Mouse (Mus musculus): Measurements from ENCODE around the gene Ccr1l1. TPM values are rescaled to one million over a fixed set of nuclear protein-coding genes. Genes with fewer than 3 reads are reported as not detected.

Ccr1l1 gene
- total RNA-seq, 2 experiments from 2014 or later, result not detected

- no peak for DNase-seq (ENCODE audit: low spot score in 2 of 2)
Measured at GRCm38 (mm10) chr9:123960161-123960560, 18.0 kb downstream of the Ccr1l1 start.

- DNase-seq (ENCODE audit: low spot score in 2 of 2), result no peak
Measured at GRCm38 (mm10) chr9:123957911-123958413, 20.2 kb downstream of the Ccr1l1 start.

- no peak for DNase-seq (ENCODE audit: low spot score in 2 of 2)
Measured at GRCm38 (mm10) chr9:123956892-123957291, 21.3 kb downstream of the Ccr1l1 start.

GRCm38 (mm10) chr9:123953551-123953950 lies 24.7 kb downstream of the Ccr1l1 start:
- no peak for DNase-seq (ENCODE audit: low spot score in 2 of 2)

- no peak for DNase-seq (ENCODE audit: low spot score in 2 of 2)
Measured at GRCm38 (mm10) chr9:123951176-123951575, 27.0 kb downstream of the Ccr1l1 start.

- DNase-seq (ENCODE audit: low spot score in 2 of 2), result no peak
Measured at GRCm38 (mm10) chr9:123949432-123949831, 28.8 kb downstream of the Ccr1l1 start.

GRCm38 (mm10) chr9:123947815-123948214 lies 30.4 kb downstream of the Ccr1l1 start:
- no peak for DNase-seq (ENCODE audit: low spot score in 2 of 2)

GRCm38 (mm10) chr9:123942025-123942424 lies 36.2 kb downstream of the Ccr1l1 start:
- no peak for DNase-seq (ENCODE audit: low spot score in 2 of 2)

GRCm38 (mm10) chr9:123941316-123941715 lies 36.9 kb downstream of the Ccr1l1 start:
- no peak for DNase-seq (ENCODE audit: low spot score in 2 of 2)

GRCm38 (mm10) chr9:123940628-123941027 lies 37.6 kb downstream of the Ccr1l1 start:
- DNase-seq (ENCODE audit: low spot score in 2 of 2), result no peak

GRCm38 (mm10) chr9:123940168-123940567 lies 38.0 kb downstream of the Ccr1l1 start:
- no peak for DNase-seq (ENCODE audit: low spot score in 2 of 2)

GRCm38 (mm10) chr9:123937989-123938388 lies 40.2 kb downstream of the Ccr1l1 start:
- DNase-seq (ENCODE audit: low spot score in 2 of 2), result no peak

GRCm38 (mm10) chr9:123936604-123937280 lies 41.5 kb downstream of the Ccr1l1 start:
- no peak for DNase-seq (ENCODE audit: low spot score in 2 of 2)

- no peak for DNase-seq (ENCODE audit: low spot score in 2 of 2)
Measured at GRCm38 (mm10) chr9:123935776-123936175, 42.4 kb downstream of the Ccr1l1 start.

- DNase-seq (ENCODE audit: low spot score in 2 of 2), result no peak
Measured at GRCm38 (mm10) chr9:123935346-123935745, 42.9 kb downstream of the Ccr1l1 start.

- no peak for DNase-seq (ENCODE audit: low spot score in 2 of 2)
Measured at GRCm38 (mm10) chr9:123933716-123934445, 44.3 kb downstream of the Ccr1l1 start.

- no peak for DNase-seq (ENCODE audit: low spot score in 2 of 2)
Measured at GRCm38 (mm10) chr9:123932911-123933675, 45.1 kb downstream of the Ccr1l1 start.

- DNase-seq (ENCODE audit: low spot score in 2 of 2), result no peak
Measured at GRCm38 (mm10) chr9:123931761-123932700, 46.2 kb downstream of the Ccr1l1 start.

GRCm38 (mm10) chr9:123930926-123931325 lies 47.3 kb downstream of the Ccr1l1 start:
- DNase-seq (ENCODE audit: low spot score in 2 of 2), result no peak

GRCm38 (mm10) chr9:123930476-123930875 lies 47.7 kb downstream of the Ccr1l1 start:
- no peak for DNase-seq (ENCODE audit: low spot score in 2 of 2)

All from adrenal gland, adult 18-20 months (tissue).